Mouse (Mus musculus) cerebellum, adult 8-10 months (tissue): ENCODE data around the gene Gm42417.

Experiments
- DNase-seq: peaks from one replicate; pipeline ENCODE4 v3.0.0; 2022

The Gm42417 gene

DNA sequence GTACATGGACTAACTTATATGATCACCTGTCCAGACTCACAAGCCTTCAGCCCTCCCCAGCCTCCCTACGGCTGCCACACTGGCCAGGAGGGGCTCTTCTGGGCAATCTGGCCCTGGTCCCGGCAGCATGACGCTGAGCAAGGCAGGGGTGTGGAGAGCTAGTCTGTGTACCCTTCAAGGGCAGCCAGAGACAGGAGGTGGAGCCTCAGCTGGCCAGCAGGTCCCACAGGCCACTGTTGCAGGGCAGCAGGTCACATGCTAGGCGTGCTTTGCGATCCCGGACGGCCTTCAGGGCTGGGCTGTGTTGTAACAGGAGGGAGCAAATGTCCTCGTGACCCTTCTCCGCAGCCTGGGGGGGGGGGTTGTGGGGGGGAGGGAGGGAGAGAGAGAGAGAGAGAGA is at the start of gene Gm42417:
Gm42417 (minus strand) TSS at position 244 of the 400 bp plus-strand sequence.
- DNase-seq: no peak

GRCm38 (mm10) chr1:36587860-36588259 is 48.6 kb upstream of the Gm42417 start:
- no peak for DNase-seq

DNA sequence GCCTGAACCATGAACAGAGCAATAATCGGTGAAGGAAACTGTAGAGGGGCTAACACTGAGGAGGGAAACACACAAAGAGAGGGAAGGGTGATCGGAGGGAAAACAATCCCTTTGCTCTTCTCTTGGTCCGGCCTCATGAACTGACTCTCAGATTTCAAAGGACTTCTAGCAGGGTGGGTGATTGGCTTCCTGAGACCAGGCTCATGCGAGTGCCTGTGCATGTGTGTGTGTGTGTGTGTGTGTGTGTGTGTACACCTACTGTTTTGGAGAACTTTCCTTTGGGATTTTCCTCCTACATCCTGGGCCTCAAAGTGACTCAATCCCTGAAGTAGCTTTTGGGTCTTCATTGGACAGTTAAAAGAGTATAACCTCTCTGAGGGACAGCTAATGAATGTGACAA is 47.1 kb upstream of the Gm42417 start:
- no peak for DNase-seq

DNA sequence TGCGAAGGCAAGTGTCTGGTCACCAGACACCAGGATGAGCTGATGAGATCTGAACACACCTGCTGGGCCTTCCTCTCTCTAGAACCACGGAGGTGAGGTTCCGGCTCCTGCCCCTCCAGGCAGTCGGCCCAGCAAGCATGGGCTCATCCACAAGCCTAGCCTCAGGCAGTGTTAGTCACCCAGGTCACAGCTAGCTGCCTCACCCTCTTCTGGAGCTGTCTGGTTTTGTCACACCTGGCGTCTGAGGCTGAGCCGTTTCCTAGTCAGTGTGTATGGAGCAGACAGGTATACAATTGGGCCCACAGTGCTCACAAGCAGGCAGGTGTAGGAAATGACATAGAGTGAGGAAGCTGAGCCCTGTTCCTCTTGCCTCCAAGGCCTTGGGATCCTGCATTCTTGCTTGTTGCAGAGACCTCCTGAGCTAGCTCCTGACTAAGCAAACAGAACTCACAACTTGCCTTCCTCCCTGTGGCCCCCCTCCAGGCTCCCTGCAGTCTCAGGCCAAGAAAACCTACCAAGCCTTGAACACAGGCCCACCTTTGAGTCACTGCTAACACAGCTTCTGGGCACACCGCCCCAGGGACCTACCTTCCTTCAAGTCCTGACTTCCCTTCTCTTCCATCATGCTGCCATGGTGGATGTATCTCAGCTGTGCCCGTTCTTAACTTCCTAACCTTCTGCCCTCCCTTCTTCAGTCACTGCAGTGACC is 44.3 kb upstream of the Gm42417 start:
- no peak for DNase-seq

GRCm38 (mm10) chr1:36582211-36582610 is 43.0 kb upstream of the Gm42417 start:
- no peak for DNase-seq

- no peak for DNase-seq
These were observed 42.0 kb upstream of the Gm42417 start for GRCm38 (mm10) chr1:36581260-36581659.

GRCm38 (mm10) chr1:36580384-36581207 is 41.4 kb upstream of the Gm42417 start:
- peak; percentile 54 for DNase-seq

- DNase-seq: no peak
These were observed 40.8 kb upstream of the Gm42417 start for GRCm38 (mm10) chr1:36579974-36580383.

DNA sequence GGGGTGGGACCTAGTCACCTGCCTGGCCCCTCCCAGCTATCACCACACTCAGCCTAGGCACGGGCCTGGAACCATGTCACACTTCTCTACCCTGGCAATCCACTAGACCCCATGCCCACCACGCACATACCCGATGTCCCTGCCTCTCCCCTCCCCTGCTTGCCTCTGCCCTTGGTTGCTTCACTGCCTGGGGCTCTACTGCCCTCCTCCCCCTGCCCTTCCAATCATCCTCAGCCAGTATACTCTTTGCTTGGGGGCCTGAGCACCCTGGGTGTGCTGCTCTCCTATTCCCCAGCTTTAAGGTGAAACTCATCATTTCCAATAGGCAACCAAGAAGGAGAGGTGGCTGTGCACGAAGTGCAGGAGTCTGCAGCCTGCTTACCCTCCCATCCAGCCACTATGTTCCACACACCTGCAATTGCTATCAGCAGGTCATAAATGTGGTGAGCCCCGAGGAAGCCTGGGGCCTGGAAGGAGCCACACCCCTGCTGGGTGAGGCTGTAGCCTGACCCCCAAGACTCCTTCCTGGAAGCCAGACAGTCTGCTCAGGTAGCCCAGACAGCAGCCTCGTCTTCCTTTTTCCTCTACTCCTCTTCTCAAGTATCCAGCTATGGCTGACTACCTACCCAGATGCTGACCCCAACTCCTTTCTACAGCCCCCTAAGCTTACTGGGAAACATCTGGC is 37.9 kb upstream of the Gm42417 start:
- DNase-seq: no peak

DNA sequence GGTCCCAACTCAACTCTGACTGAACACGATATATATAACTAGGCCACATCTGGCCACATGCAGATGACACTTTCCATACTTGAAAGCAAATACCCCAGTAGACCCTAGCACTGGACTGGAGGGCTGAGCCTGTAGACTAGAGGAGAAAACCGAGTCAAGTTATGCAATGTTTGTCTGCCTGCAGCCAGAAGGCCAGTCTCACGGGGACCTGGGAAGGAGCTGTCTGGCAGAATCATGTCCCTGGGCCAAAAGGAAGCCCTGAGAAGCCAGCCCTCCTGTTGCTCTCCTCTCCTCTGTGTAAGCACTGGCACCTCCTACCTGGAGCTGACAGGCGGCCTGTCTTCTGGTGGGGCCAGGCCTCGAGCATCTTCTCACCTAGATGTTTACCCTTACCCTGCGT is 36.1 kb upstream of the Gm42417 start:
- no peak for DNase-seq

DNA sequence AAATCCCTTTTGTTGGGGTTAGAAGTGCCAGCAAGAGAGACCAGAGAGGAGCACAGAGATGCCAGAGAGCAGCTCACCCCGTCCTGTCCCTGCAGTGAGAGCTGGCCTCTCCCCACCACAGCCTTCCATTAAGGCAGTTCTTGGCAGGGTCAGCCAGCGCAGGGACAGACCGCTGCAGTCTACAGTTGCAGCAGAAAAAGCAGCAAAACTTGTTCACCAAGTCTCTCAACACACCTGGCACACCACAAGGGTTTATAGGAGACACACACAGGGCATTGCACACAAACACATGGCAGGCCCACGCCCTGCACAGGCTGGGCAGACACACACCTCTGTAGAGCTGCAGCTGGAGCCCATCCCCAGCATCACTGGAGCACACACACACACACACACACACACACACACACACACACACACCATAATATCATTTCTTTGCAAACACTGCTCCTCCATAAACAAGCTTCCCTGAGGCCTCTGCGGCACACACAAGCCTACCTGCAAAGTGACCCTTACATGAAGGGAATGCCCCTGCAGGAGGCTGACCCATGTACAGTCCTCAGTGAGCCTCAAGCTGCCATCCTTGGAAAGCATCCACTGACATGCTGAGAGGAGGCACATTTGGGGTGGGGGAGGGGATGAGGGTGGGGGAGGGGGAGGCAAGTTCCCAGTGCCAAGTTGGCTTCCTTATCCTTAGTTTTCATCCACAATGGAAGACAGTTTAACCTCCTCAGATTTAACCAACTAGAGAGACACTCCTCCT is 35.1 kb upstream of the Gm42417 start:
- no peak for DNase-seq

DNA sequence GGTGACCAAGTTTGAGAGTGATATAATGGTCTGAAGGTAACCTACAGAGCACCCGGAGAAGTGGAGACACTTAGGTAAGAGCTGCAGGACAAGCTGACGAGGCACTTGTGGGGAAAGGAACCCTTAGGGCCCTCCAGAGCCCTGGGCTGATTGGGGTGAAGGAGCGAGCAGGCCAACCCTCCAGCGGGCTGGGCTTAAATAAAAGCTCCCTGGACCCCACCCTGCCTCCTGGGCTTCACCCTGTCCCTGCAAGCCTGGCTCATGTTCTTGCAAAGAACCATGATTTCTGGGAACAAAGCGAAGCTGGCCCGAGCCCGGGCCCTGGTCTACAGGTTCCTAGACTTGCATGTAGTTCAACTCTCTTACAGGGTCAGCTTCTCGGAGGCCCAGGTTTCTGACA is 34.3 kb upstream of the Gm42417 start:
- DNase-seq: no peak

DNA sequence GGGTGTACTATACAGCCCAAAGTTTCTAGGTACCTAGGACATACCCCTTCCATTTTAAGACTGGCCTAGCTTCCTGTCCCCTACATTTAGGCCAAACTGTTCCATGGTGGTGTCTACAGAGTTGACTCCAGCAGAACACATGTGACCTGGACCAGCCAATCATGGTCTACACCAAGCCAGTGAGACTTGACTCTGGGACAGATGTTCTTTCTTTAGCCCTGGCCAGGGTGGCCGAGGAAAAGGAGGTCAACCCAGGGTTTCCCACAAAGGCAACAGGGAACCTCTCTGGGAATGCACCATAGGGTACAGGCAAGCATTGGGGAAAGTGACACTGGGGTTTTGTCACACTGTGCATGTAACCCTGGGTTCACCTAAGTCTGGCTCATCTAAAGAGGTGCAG is 33.5 kb upstream of the Gm42417 start:
- DNase-seq: no peak

GRCm38 (mm10) chr1:36572140-36572700 is 33.0 kb upstream of the Gm42417 start:
- no peak for DNase-seq

GRCm38 (mm10) chr1:36571627-36572026 is 32.4 kb upstream of the Gm42417 start:
- DNase-seq: no peak

DNA sequence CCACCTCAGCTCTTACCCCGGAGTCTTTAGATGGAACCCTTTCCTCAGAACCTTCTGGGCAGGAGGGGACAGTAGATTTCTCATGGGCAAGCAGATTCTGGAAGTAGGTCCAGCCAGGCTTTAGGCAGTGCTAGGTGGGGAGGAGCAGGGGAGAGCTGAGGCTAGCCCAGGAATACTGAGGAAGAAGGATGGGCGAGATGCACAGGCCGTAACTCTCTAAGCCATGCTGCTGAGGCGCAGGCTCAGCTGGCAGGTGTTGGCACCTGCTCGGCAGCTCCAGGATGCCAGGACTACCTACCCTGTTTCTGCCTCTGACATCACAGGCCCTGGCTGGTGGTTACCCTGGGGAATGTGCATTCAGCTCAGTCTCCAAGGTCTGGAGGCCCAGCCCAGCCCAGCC is 31.1 kb upstream of the Gm42417 start:
- DNase-seq: no peak

- no peak for DNase-seq
These were observed 30.6 kb upstream of the Gm42417 start for GRCm38 (mm10) chr1:36569694-36570276.

GRCm38 (mm10) chr1:36568776-36569175 is 29.5 kb upstream of the Gm42417 start:
- DNase-seq: no peak

DNA sequence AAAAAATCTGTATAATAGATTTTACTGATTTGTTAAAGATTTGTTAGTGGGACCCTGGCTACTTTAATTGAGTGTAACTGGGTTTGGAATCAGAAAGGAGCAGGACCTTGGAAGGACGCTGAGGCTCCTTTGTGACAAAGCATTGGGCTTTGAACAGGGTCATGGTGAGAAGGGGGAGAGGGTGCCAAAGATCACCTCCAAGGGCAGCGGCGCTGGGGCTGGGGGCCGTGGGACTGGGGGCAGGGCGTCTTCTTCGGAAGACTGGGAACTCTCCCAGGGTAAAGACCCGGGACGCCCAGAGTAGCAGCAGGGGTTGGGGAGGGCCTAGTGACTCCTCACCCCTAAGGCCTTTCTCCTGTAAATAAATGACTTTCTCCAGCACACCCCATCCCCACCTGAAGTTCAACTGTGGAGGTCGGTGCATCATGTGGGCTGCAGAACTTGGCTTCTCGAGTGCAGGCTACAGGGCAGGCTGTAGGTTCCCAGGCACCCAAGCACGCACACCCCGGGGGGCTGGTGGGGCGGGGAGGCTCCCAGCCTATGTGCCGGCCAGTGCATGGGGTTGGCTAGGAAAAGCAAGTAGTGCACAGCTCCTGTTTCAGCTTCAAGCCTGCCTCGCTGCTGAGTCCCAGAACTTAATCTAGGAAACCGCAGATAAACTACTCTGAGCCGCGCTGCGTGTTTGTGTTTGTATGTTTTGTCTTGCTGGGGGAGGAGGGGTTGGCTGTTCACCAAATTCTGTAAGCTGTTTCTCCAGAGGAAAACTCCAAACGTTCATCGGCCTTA is 28.8 kb upstream of the Gm42417 start:
- no peak for DNase-seq

DNA sequence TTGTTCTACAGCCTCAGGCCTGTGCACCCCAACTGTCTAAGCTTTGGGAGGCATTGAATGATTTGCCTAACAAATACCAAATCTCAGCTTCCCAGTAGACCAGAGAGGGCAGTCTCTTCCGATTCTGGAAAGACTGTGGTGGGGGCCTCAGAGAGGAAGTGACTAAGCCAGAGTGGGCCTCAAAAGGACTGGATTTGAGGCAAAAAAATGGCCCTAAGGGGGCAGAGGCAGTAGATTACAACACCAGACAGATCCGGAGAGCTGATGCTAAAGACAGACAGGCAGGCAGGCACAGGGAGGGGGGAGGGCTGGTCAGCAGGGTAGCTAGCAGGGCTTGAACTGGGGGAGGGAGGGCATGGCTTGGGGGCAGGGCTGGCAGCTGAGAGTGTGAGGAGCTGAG is 27.2 kb upstream of the Gm42417 start:
- DNase-seq: no peak

- DNase-seq: no peak
These were observed 24.9 kb upstream of the Gm42417 start for GRCm38 (mm10) chr1:36564101-36564500.
